Mouse (Mus musculus): Measurements from ENCODE around the gene Cfap221. TPM values are rescaled to one million over a fixed set of nuclear protein-coding genes. Genes with fewer than 3 reads are reported as not detected.

Gene Cfap221
- polyA plus RNA-seq, 1 experiment from 2014 or later, result not detected

DNA sequence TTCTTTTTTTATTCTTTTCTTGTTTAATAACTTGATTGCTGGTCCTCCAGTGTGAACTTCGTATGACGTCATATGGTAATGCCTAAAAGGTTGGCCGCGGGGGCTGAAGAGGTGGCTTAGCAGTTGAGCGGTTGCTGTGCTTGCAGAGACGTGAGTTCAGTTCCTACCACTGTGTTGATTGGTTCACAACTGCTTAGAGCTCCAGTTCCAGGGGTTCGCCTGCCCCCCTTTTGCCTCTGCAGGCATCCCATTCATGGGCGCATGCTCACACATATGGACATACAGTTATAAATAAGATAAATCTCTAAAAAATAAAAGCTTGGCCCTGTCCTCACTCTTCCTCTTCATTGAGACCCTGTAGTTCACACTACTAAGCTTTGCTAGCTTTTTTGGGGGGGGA lies 46.9 kb downstream of the Cfap221 start:
- Histone ChIP-seq H3K36me3 (no peaks in the 10 kb centered on the region), H3K4me1 (replicated peaks) (no peaks in the 10 kb centered on the region), H3K27ac (no peak overlapping the region), H3K4me3 (replicated peaks) (no peak overlapping the region), H3K27me3 (no peaks in the 10 kb centered on the region), H3K4me2 (no peak overlapping the region), H3K9ac (no peak overlapping the region), H3K9me3 (replicated peaks) (no peaks in the 10 kb centered on the region)
- no peak for DNase-seq
- no peak for ATAC-seq (ENCODE audit: low read depth)
- WGBS (ENCODE audit: insufficient replicate concordance), result 75% methylated on average over 8 of the region's 8 CpGs

- Histone ChIP-seq H3K27ac (no peak overlapping the region), H3K27me3 (no peaks in the 10 kb centered on the region), H3K36me3 (no peaks in the 10 kb centered on the region), H3K4me3 (replicated peaks) (no peak overlapping the region), H3K9me3 (replicated peaks) (no peaks in the 10 kb centered on the region), H3K9ac (no peak overlapping the region), H3K4me1 (replicated peaks) (no peaks in the 10 kb centered on the region), H3K4me2 (no peak overlapping the region)
- ATAC-seq (ENCODE audit: low read depth) (no peak), DNase-seq (no peak)
- WGBS (ENCODE audit: insufficient replicate concordance), result 32% methylated on average over 7 of the region's 7 CpGs
Measured at GRCm38 (mm10) chr1:119936861-119937260, 60.2 kb downstream of the Cfap221 start.

DNA sequence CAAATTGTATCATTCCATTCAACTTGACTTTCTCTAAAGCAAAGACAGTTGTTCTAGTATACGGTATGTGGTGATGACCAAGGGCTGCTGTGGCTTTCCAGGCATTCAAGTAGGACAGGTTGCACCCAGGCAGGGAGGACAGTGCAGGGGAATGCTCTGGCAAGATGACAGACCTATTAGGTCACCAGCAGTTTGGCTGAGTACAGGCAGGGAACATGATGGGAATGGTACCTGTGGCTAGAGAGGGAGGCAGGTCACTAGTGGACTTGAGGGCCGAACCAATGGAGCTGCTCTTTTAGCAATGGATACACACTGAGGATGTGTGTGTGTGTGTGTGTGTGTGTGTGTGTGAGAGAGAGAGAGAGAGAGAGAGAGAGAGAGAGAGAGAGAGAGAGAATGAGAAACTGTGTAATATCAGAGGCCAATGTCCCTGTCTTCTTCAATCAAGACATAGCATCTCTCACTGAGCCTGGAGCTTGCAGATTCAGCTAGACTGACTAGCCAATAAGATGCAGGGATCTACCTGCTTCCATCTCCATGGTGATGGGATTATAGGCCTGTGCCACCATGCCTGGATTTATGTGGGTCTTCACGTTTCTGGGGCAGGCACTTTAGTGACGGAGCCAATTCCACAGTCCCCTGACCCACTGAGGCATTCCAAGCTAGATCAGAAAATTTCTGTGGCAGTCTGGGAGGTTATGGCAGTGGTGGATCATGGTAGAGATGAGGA lies 65.4 kb downstream of the Cfap221 start:
- H3K9me3 ChIP-seq (replicated peaks), result no peaks in the 10 kb centered on the region
- 59% methylated on average over 4 of the region's 4 CpGs for WGBS (ENCODE audit: insufficient replicate concordance)
- no peaks in the 10 kb centered on the region for H3K36me3 ChIP-seq
- no peaks in the 10 kb centered on the region for H3K4me1 ChIP-seq (replicated peaks)
- H3K27ac ChIP-seq, result no peak overlapping the region
- no peak overlapping the region for H3K9ac ChIP-seq
- DNase-seq (no peak), ATAC-seq (ENCODE audit: low read depth) (no peak)
- no peaks in the 10 kb centered on the region for H3K27me3 ChIP-seq
- H3K4me3 ChIP-seq (replicated peaks), result no peak overlapping the region
- no peak overlapping the region for H3K4me2 ChIP-seq

DNA sequence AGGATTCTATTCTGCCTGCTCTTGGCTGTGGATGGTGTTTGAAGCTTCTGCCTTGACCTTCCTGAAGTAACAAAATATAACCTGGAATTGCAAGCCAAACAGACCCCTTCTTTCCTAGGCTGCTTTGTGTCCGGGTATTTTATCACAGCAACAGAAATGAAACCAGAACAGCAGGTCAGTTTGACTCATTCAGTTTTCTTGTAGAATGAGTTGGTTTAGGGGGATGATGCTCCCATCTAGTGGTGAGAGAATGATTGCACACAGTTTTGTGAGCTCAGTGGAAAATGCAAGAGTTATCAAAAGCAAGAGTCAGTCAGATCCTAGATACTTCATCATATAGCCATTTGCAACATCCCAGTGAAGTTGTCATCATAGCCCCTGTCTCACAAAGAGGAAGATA lies 67.3 kb downstream of the Cfap221 start:
- H3K4me1 ChIP-seq (replicated peaks), result no peaks in the 10 kb centered on the region
- H3K27ac ChIP-seq, result no peak overlapping the region
- DNase-seq (no peak), ATAC-seq (ENCODE audit: low read depth) (no peak)
- no peak overlapping the region for H3K4me3 ChIP-seq (replicated peaks)
- H3K4me2 ChIP-seq, result no peak overlapping the region
- 31% methylated on average over 1 of the region's 1 CpGs for WGBS (ENCODE audit: insufficient replicate concordance)
- H3K9me3 ChIP-seq (replicated peaks), result no peaks in the 10 kb centered on the region
- no peak overlapping the region for H3K9ac ChIP-seq
- H3K36me3 ChIP-seq, result no peaks in the 10 kb centered on the region
- no peaks in the 10 kb centered on the region for H3K27me3 ChIP-seq

DNA sequence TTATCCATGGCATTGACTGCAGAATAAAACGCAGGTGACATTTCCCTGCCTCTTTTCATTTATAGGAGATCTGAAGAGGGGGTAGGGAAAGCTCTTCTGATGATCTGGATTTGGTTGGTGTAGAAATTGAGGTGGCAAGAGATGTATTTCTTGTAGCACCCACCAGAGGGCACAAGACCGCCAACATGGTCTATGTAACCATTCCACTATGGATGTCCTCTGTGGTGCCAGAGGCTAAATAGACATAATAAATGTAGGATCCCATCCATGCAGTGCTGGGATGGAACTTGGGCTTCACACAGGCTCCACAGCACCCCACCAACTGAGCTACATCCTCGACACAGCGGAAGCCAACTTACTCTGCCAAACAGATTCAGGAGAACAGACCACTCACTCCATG lies 77.7 kb downstream of the Cfap221 start:
- WGBS (ENCODE audit: insufficient replicate concordance), result 43% methylated on average over 4 of the region's 4 CpGs
- no peak for ATAC-seq (ENCODE audit: low read depth)
- H3K27ac ChIP-seq, result no peak overlapping the region
- H3K9me3 ChIP-seq (replicated peaks), result no peaks in the 10 kb centered on the region
- H3K36me3 ChIP-seq, result no peaks in the 10 kb centered on the region
- peaks cover 14% of the 10 kb centered on the region for H3K4me1 ChIP-seq (replicated peaks)
- no peak overlapping the region for H3K4me2 ChIP-seq
- no peaks in the 10 kb centered on the region for H3K27me3 ChIP-seq
- no peak overlapping the region for H3K9ac ChIP-seq
- H3K4me3 ChIP-seq (replicated peaks), result no peak overlapping the region
- DNase-seq, result no peak

- H3K9me3 ChIP-seq (replicated peaks), result no peaks in the 10 kb centered on the region
- no peak overlapping the region for H3K27ac ChIP-seq
- no peak overlapping the region for H3K4me2 ChIP-seq
- DNase-seq (no peak), ATAC-seq (ENCODE audit: low read depth) (no peak)
- peaks cover 27% of the 10 kb centered on the region for H3K4me1 ChIP-seq (replicated peaks)
- 61% methylated on average over 5 of the region's 5 CpGs for WGBS (ENCODE audit: insufficient replicate concordance)
- H3K9ac ChIP-seq, result no peak overlapping the region
- H3K27me3 ChIP-seq, result no peaks in the 10 kb centered on the region
- no peaks in the 10 kb centered on the region for H3K36me3 ChIP-seq
- no peak overlapping the region for H3K4me3 ChIP-seq (replicated peaks)
Measured at GRCm38 (mm10) chr1:119916823-119917371, 80.1 kb downstream of the Cfap221 start.

DNA sequence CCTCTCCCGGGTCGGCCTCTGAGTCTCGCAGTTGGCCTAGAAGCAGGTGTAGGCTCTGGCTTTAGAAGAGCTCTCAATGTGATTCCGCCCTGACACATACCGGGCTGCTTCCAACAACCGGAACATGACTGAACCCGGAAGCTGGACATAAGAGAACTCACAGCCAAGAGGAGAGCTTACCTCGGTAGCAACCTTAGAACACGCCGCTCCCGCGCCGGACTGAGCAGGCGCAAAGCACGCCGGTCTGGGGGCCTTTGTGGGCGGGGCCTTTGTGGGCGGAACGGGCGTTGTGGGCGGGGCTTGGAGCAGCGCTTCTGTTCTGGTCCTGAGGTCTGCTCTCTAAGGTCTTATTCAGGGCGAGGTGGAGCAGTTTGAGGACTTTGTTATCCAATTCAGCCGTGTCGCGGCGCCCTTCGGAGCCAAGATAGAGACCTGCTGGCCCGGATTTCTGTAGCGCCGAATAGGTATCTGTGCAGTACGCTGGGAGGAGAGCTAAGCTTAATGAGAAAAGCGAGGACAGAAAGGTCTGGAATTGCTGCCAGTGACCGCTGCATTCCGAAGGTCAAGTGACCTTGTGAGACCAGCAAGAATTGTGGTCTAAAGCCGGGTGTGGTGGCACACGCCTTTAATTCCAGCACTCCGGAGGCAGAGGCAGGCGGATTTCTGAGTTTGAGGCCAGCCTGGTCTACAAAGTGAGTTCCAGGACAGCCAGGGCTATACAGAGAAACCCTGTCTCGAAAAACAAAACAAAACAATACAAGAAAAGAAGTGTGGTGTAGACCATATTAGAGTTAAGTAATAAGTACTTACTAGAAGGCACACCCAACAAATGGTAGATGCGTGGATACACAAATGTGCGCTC lies 83.8 kb downstream of the Cfap221 start, which contains the start of gene Tmem177:
TSS of gene Tmem177 (minus strand) at position 256 of the 862 bp plus-strand sequence.
- peaks cover 35% of the 10 kb centered on the region for H3K4me1 ChIP-seq (replicated peaks)
- H3K9ac ChIP-seq, result peak within 1 kb of the TSS; percentile 80
- peak within 1 kb of the TSS; percentile 78 for H3K27ac ChIP-seq
- 9% methylated on average over 42 of the region's 42 CpGs for WGBS (ENCODE audit: insufficient replicate concordance)
- H3K27me3 ChIP-seq, result no peaks in the 10 kb centered on the region
- H3K36me3 ChIP-seq, result peaks cover 14% of the 10 kb centered on the region; the same call in 1 of the 2 replicates
- ATAC-seq (ENCODE audit: low read depth) (peak; percentile 97), DNase-seq (peak; percentile 97)
- peak within 1 kb of the TSS; percentile 80 for H3K4me2 ChIP-seq
- peak within 1 kb of the TSS; percentile 71 for H3K4me3 ChIP-seq (replicated peaks)
- H3K9me3 ChIP-seq (replicated peaks), result no peaks in the 10 kb centered on the region

DNA sequence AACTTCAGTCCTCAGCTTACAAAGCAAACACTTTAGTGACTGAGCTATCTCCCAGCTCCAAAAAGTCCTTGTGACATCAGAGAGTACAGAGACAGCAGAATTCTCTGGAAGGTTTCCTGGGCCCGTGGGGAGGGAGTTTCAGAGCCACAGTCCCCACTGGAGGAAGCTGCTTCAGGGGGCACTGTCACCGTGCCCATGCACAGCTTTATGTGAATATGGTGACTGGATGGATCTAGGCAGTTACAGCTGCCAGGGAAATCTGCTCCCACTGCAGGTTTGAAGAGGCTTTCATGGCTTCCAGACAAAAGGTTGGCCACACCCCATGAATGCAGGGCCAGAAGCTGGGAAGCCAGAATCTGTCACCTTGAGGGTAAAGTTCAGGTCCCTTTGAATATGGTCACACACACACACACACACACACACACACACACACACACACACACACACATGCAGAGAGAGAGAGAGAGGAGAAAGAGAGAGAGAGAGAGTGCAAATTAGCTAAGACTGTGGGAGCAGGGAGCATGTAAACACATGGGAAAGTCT lies 89.8 kb downstream of the Cfap221 start:
- H3K27me3 ChIP-seq, result no peaks in the 10 kb centered on the region
- DNase-seq, result no peak

GRCm38 (mm10) chr1:119903231-119903620 lies 93.8 kb downstream of the Cfap221 start:
- H3K4me2 ChIP-seq, result no peak overlapping the region
- H3K4me3 ChIP-seq (replicated peaks), result no peak overlapping the region
- ATAC-seq (ENCODE audit: low read depth), result no peak
- H3K36me3 ChIP-seq, result no peaks in the 10 kb centered on the region
- H3K27me3 ChIP-seq, result no peaks in the 10 kb centered on the region
- no peak overlapping the region for H3K9ac ChIP-seq
- H3K27ac ChIP-seq, result no peak overlapping the region
- WGBS (ENCODE audit: insufficient replicate concordance), result 30% methylated on average over 6 of the region's 6 CpGs
- H3K4me1 ChIP-seq (replicated peaks), result 0 out of 2 replicates have a peak, but pooled peaks cover 7% of the 10 kb centered on the region
- no peak for DNase-seq
- H3K9me3 ChIP-seq (replicated peaks), result no peaks in the 10 kb centered on the region

More for the DNA sequence above, 89.8 kb downstream of the Cfap221 start:
- no peak overlapping the region for H3K4me2 ChIP-seq
- WGBS (ENCODE audit: insufficient replicate concordance), result 65% methylated on average over 2 of the region's 2 CpGs
- no peak overlapping the region for H3K9ac ChIP-seq
- no peak overlapping the region for H3K4me3 ChIP-seq (replicated peaks)
- H3K9me3 ChIP-seq (replicated peaks), result no peaks in the 10 kb centered on the region
- H3K27ac ChIP-seq, result no peak overlapping the region
- peaks cover 14% of the 10 kb centered on the region; the same call in 1 of the 2 replicates for H3K36me3 ChIP-seq
- peaks cover 19% of the 10 kb centered on the region for H3K4me1 ChIP-seq (replicated peaks)
- no peak for ATAC-seq (ENCODE audit: low read depth)

- Histone ChIP-seq H3K9ac (no peak overlapping the region), H3K9me3 (replicated peaks) (no peaks in the 10 kb centered on the region), H3K36me3 (no peaks in the 10 kb centered on the region), H3K4me2 (no peak overlapping the region), H3K27ac (no peak overlapping the region), H3K4me3 (replicated peaks) (no peak overlapping the region), H3K4me1 (replicated peaks) (0 out of 2 replicates have a peak, but pooled peaks cover 7% of the 10 kb centered on the region), H3K27me3 (no peaks in the 10 kb centered on the region)
- no peak for ATAC-seq (ENCODE audit: low read depth)
- WGBS (ENCODE audit: insufficient replicate concordance), result 55% methylated on average over 8 of the region's 8 CpGs
- DNase-seq, result no peak
Measured at GRCm38 (mm10) chr1:119902551-119903230, 94.3 kb downstream of the Cfap221 start.

Measured in liver, embryonic 13.5 days (tissue).